Mouse (Mus musculus) neural tube, embryonic 14.5 days (tissue): ENCODE measurements around the gene Asap2. TPM values are rescaled to one million over a fixed set of nuclear protein-coding genes. Genes with fewer than 3 reads are reported as not detected.
"Not testable (repeated sequence)": the region's sequence is repeated elsewhere in the genome, so short reads cannot be mapped to it uniquely, and the experiment has no call there.

Source experiments
- ATAC-seq: fragments of 200-750 bp; cut with Nextera tagmentation; 2 replicates; pipeline ENCODE4 v1.8.0; 2017; ENCODE audit warnings: low read depth, mild to moderate bottlenecking, moderate TSS enrichment, moderate library complexity
- H3K27ac ChIP-seq: fragments of 300-500 bp; sonication (generic); 2 replicates; pipeline ENCODE4 v1.5.1; 2014; ENCODE audit warnings: low read depth, mild to moderate bottlenecking, control low read depth, low read length, moderate library complexity, mixed read lengths
- H3K27me3 ChIP-seq: fragments of 300-500 bp; sonication (generic); 2 replicates; pipeline ENCODE4 v1.6.1; 2014; ENCODE audit warnings: low read length; ENCODE audit not compliant: control insufficient read depth, insufficient read depth
- H3K36me3 ChIP-seq: fragments of 300-500 bp; sonication (generic); 2 replicates; pipeline ENCODE4 v1.6.1; 2014; ENCODE audit warnings: low read length, mixed read lengths; ENCODE audit not compliant: control insufficient read depth, insufficient read depth
- H3K4me1 ChIP-seq: fragments of 300-500 bp; sonication (generic); 2 replicates; pipeline ENCODE4 v1.6.1; 2014; ENCODE audit warnings: low read length; ENCODE audit not compliant: control insufficient read depth, insufficient read depth
- H3K4me2 ChIP-seq: fragments of 300-500 bp; sonication (generic); 2 replicates; pipeline ENCODE4 v1.6.1; 2014; ENCODE audit warnings: mild to moderate bottlenecking, low read depth, low read length, control low read depth
- H3K4me3 ChIP-seq: fragments of 300-500 bp; sonication (generic); 2 replicates; pipeline ENCODE4 v1.5.1; 2014; ENCODE audit warnings: low read depth, low read length, control low read depth, mixed read lengths
- H3K9ac ChIP-seq: fragments of 300-500 bp; sonication (generic); replicated peaks from 2 replicates; pipeline ENCODE4 v1.6.1; 2014; ENCODE audit warnings: low read depth, mild to moderate bottlenecking, control low read depth, low read length, mixed read lengths
- H3K9me3 ChIP-seq: fragments of 300-500 bp; sonication (generic); 2 replicates; pipeline ENCODE4 v1.6.1; 2016; ENCODE audit warnings: low read length; ENCODE audit not compliant: control insufficient read depth
- WGBS: fragments of 180-500 bp; shearing (Covaris S2); extraction: QIAGEN DNeasy Blood & Tissue Kit; methylation state at CpG from one replicate; pipeline ENCODE4 v1.1.7; 2014; 5-methylcytosine and 5-hydroxymethylcytosine counted together
- polyA plus RNA-seq: library from polyadenylated mRNA; unstranded; fragments of >200 nt; fragmentation: Nextera tagmentation; extraction: Ambion mirVana; gene quantifications from 2 replicates; pipeline ENCODE4 v1.2.1, GENCODE M21; 2014

Asap2 gene
- polyA plus RNA-seq, 1 experiment from 2014 or later, result 19.7 TPM

GRCm38 (mm10) chr12:21111116-21111475 lies 120.8 kb downstream of the Asap2 start:
- Histone ChIP-seq H3K4me3 (peak overlapping the region; percentile 69), H3K9ac (peak overlapping the region; percentile 79), H3K4me2 (peak overlapping the region; percentile 67), H3K27ac (peak overlapping the region; percentile 91)
- H3K9me3 ChIP-seq, H3K27me3 ChIP-seq, H3K36me3 ChIP-seq, H3K4me1 ChIP-seq: not testable (repeated sequence)
- peak; percentile 81 for ATAC-seq
- WGBS, result 5% methylated on average over 8 of the region's 8 CpGs

- peak overlapping the region; percentile 79 for H3K9ac ChIP-seq
- H3K4me1 ChIP-seq, result no peaks in the 10 kb centered on the region
These were observed 121.5 kb downstream of the Asap2 start for GRCm38 (mm10) chr12:21111476-21112452.

DNA sequence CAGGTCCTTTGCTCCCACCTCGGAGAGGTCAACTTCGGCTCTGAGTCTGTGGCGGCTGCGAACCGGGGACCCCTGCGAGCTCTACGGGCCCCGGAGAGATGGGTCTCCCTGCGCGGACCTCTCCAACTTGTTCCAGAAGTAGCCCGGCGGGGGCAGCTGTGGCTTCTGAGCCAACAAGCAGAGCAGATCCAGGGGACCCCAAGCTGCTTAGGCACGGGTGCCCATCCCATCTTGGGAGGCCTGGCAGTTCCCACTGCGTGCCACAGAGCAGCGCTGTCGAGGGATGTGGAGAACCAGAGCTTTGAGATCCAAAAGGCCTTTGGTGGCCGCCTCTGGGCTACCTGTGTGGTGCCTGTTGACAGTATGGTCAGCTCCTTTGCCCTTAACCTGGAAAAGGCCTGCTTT lies 122.2 kb downstream of the Asap2 start:
- Histone ChIP-seq H3K4me1 (no peaks in the 10 kb centered on the region), H3K9me3 (no peaks in the 10 kb centered on the region), H3K27ac (peak overlapping the region; percentile 91), H3K27me3 (no peaks in the 10 kb centered on the region), H3K36me3 (no peaks in the 10 kb centered on the region), H3K4me3 (peak overlapping the region; percentile 69), H3K4me2 (peak overlapping the region; percentile 67), H3K9ac (peak overlapping the region; percentile 79)
- WGBS, result under 1% methylated on average over 17 of the region's 17 CpGs
- ATAC-seq, result peak; percentile 66; the same call in 1 of the 2 replicates

More at GRCm38 (mm10) chr12:21111476-21112452, 121.5 kb downstream of the Asap2 start:
- peak overlapping the region; percentile 91 for H3K27ac ChIP-seq
- no peaks in the 10 kb centered on the region for H3K36me3 ChIP-seq
- peak; percentile 98 for ATAC-seq
- peak overlapping the region; percentile 67 for H3K4me2 ChIP-seq
- peak overlapping the region; percentile 69 for H3K4me3 ChIP-seq
- no peaks in the 10 kb centered on the region for H3K27me3 ChIP-seq
- under 1% methylated on average over 96 of the region's 118 CpGs for WGBS
- H3K9me3 ChIP-seq, result no peaks in the 10 kb centered on the region

GRCm38 (mm10) chr12:21119446-21119845 lies 129.2 kb downstream of the Asap2 start:
- no peak for ATAC-seq
- H3K9ac ChIP-seq, result no peak overlapping the region
- no peaks in the 10 kb centered on the region for H3K4me1 ChIP-seq
- 77% methylated on average over 3 of the region's 3 CpGs for WGBS
- H3K27me3 ChIP-seq, result no peaks in the 10 kb centered on the region
- H3K4me3 ChIP-seq, result no peak overlapping the region
- no peaks in the 10 kb centered on the region for H3K36me3 ChIP-seq
- no peak overlapping the region for H3K27ac ChIP-seq
- no peaks in the 10 kb centered on the region; the same call in 1 of the 2 replicates for H3K9me3 ChIP-seq
- H3K4me2 ChIP-seq, result no peak overlapping the region

DNA sequence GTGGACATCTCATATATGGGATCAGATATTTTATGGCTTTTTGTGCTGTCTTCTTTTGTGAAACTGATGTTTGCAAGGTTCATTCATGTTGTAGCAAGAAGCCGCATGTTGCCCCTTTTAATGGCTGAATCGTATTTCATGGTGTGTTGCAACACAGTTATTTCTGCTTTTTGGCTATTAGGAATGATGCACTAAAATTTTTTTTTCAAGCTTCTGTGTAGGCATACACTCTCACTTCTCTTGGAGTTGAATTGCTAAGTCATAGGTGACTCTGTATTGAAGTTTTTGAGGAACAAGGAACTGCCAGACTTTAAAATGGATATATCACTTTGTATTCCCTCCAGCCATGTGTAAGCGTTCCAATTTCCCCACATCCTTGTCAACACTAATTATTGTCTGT lies 132.6 kb downstream of the Asap2 start:
- Histone ChIP-seq H3K4me1 (peaks cover 21% of the 10 kb centered on the region), H3K4me3 (no peak overlapping the region), H3K4me2 (no peak overlapping the region), H3K9ac (no peak overlapping the region), H3K9me3 (no peaks in the 10 kb centered on the region; the same call in 1 of the 2 replicates), H3K27me3 (no peaks in the 10 kb centered on the region), H3K27ac (no peak overlapping the region), H3K36me3 (no peaks in the 10 kb centered on the region)
- ATAC-seq, result no peak
- WGBS, result 69% methylated on average over 3 of the region's 3 CpGs

- ATAC-seq, result no peak
- Histone ChIP-seq H3K9ac (no peak overlapping the region), H3K4me3 (no peak overlapping the region), H3K4me1 (peaks cover 21% of the 10 kb centered on the region), H3K9me3 (no peaks in the 10 kb centered on the region; the same call in 1 of the 2 replicates), H3K27ac (no peak overlapping the region), H3K27me3 (no peaks in the 10 kb centered on the region), H3K36me3 (no peaks in the 10 kb centered on the region), H3K4me2 (no peak overlapping the region)
- WGBS, result 92% methylated on average over 5 of the region's 5 CpGs
These were observed 133.4 kb downstream of the Asap2 start for GRCm38 (mm10) chr12:21123647-21124046.

DNA sequence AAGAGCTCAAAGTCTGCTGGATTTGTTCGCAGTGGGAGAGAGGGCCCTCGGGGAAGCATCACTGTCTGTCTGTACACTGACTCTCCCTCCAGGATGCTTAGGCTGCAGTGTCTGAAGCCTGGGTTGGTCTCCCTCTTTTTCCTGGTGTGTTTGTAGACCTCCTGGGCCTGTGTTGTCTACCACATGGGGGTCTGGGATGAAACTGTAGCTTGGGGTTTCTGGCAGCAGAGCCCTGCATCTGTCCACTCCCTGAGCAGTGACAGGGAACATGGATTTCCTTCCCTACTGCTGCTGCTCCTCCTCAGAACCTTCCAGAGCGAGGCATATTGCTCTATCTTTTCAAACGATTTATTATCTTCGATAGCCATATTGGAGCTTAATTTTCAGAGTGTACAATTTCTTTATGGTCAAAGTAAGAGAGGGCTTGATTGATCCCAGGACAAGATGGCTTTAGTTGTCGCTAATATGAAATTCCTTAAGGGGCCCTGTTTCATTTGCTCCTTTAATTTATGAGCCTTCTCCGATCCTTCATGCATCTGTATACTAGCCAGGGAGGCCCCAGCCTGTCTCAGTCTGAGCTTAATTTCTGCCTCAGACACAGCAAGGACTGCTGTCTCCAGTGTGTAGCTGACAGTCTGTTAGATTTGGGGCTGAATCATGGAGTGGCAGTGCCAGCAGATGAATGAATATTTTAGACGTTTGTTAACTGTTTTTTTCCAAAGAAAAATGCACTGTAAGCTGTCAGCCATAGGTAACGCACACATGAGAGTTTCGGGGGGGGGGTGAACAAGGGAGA lies 135.6 kb downstream of the Asap2 start:
- Histone ChIP-seq H3K9me3 (no peaks in the 10 kb centered on the region), H3K36me3 (no peaks in the 10 kb centered on the region), H3K27ac (peak overlapping the region; percentile 50; the same call in 1 of the 2 replicates), H3K9ac (no peak overlapping the region), H3K4me1 (peaks cover 21% of the 10 kb centered on the region), H3K4me2 (no peak overlapping the region), H3K4me3 (no peak overlapping the region), H3K27me3 (no peaks in the 10 kb centered on the region)
- peak; percentile 48; the same call in 1 of the 2 replicates for ATAC-seq
- 47% methylated on average over 10 of the region's 10 CpGs for WGBS

DNA sequence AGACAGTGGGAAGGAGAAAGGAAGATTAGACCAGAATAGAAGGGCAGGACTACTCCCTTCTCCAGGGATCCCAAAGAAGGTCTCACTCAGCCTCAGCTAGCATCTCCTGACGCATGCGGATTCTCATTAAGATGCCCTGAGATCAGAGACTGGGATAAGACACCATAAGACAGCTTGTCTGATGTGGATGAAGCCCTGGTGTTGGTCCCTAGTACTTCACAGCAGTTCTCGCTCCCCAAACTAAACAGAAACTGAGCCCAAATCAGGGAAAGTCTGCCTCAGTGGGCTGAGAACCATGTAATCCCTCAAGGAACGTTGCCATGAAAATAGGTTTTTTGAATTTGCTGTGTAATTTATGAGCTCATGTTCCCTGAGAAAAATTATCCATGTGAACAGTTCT lies 136.3 kb downstream of the Asap2 start:
- H3K9me3 ChIP-seq, result no peaks in the 10 kb centered on the region
- ATAC-seq, result peak; percentile 16; the same call in 1 of the 2 replicates
- H3K27ac ChIP-seq, result no peak overlapping the region
- H3K4me2 ChIP-seq, result no peak overlapping the region
- H3K9ac ChIP-seq, result no peak overlapping the region
- H3K4me3 ChIP-seq, result no peak overlapping the region
- no peaks in the 10 kb centered on the region for H3K27me3 ChIP-seq
- no peaks in the 10 kb centered on the region for H3K36me3 ChIP-seq
- H3K4me1 ChIP-seq, result peaks cover 21% of the 10 kb centered on the region
- WGBS, result 78% methylated on average over 4 of the region's 4 CpGs
